Mouse (Mus musculus) ES-Bruce4 (cell line): ENCODE data around the gene Fermt3.

Source experiments
- CTCF ChIP-seq: IDR thresholded peaks from one replicate; pipeline ENCODE4 v1.8.1; 2011; ENCODE audit warnings: low read depth, low read length
- POLR2A ChIP-seq: IDR thresholded peaks from one replicate; pipeline ENCODE4 v1.8.1; 2011; ENCODE audit warnings: low read length; ENCODE audit not compliant: insufficient read depth

GRCm38 (mm10) chr19:6992011-6992858 is 27.0 kb downstream of the Fermt3 start, which contains the start of gene Dnajc4:
- TF ChIP-seq CTCF (no peak), POLR2A (no peak)
